Mouse (Mus musculus): ENCODE results near the gene Gm45208.
"Not testable (repeated sequence)": the region's sequence is repeated elsewhere in the genome, so short reads cannot be mapped to it uniquely, and the experiment has no call there.

Gm45208 gene

DNA sequence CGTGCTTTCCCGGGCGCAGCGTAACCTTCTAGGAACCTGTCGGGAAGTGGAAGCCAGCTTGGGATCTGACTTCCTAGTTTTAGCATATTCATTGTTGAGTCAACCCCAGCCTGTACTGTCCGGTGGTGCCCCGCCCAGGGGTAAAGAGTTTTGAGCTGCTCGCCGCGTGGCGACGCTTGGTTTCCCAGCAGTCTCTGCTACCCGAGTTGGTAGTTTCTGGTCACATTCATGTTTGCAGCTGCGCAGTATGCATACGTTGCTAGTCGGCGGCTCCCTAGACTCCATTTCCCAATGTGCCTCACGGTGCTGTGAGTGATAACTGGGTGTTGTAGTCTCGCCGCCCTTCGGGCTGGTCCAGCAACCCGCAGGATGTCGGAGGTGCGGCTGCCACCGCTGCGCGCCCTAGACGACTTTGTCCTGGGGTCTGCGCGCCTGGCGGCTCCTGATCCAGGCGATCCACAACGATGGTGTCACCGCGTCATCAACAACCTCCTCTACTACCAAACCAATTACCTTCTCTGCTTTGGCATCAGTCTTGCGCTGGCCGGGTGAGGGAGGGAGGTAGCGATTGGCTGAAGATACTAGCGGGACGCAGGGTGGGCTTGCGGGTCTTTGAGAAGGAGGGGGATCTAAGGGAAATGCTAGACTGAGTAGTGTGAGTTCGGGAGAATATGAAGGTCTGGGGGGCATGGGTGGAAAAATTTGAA, 6.3 kb downstream of the Gm45208 start, which contains the start of gene Praf2:
Gene Praf2, plus strand, starts transcription at position 225 of the 707 bp plus-strand sequence.
- peak; percentile 85 for DNase-seq

DNA sequence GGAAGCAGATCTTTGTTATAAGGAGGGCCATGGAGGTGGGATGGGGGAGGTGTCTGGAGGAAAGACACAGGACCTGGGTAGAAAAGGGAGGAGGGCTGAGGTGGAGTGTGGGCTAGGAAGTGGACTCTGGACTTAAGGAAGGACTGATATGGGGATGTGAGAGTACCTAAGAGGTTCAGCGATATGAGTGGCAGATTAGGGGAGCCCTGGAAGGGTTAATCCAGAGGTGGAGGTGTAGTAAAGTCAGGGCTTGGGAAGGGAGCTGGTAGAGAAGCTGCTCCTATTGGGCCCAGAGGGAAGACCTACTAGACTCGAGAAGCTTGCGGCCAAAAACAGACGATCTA, 6.8 kb downstream of the Gm45208 start:
- DNase-seq = no peak

DNA sequence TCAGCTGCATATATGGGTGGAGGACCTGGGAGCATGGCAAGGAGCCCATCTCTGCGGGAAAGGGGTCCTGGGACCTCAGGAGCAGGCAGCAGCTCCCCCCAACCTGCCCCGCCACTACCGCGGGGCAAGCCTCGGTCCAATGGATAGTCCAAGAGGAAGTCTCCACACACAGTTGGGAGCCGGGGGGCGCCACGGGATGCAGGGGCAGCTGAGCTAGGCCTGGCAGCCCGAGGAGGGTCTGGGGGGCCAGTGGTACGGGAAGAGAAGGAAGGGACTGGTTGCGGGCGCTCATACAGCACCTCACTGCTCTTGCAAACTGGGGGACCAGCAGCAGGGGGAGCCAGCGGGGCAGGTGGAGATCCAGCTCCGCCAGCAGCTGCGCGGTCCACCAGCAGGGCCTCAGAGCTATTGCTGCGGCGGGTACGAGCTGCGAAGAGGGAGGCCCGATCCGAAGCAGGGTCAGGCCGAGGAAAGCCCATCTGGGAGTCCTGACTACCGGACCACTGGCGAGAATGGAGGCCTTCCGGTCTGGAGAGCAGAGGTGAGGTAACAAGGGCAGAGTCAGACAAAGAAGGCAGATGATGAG, 11.6 kb downstream of the Gm45208 start:
- peak; percentile 58 for DNase-seq

DNA sequence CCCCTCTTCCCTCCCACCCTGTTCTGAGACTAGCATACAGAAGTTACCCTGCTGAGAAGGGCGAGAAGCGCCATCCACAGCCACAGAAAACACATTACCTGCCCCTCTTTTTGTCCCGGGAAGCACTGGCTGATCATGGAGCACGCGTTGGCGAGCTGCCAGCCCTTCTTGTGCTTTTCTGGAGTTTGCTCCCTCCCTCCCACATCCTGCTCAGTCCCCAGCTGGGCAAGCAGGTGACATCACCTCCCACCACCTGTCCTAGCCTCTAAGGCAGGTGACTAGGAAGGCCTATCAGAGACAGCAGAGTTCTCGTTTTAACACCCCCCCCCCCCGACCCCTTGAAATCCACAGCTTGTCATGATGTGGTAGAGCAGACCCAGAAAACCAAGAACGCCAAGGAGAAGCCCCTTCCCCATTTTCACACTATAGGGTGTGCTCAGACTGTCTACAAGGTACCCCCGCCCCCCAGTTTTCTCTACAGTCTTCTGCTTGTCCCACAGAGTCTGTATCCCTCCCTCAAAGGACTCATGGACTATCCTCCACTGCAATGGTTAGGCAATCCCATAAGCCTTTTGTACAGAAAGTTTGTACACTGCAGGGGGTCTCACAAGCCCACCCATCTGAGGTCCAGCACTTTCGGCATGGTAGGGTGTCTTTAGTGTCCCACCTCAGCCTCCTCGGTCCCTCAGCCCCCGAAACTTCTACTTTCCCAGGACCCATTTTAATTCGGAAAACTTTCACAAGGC, 17.5 kb downstream of the Gm45208 start:
- DNase-seq = peak; percentile 90

DNA sequence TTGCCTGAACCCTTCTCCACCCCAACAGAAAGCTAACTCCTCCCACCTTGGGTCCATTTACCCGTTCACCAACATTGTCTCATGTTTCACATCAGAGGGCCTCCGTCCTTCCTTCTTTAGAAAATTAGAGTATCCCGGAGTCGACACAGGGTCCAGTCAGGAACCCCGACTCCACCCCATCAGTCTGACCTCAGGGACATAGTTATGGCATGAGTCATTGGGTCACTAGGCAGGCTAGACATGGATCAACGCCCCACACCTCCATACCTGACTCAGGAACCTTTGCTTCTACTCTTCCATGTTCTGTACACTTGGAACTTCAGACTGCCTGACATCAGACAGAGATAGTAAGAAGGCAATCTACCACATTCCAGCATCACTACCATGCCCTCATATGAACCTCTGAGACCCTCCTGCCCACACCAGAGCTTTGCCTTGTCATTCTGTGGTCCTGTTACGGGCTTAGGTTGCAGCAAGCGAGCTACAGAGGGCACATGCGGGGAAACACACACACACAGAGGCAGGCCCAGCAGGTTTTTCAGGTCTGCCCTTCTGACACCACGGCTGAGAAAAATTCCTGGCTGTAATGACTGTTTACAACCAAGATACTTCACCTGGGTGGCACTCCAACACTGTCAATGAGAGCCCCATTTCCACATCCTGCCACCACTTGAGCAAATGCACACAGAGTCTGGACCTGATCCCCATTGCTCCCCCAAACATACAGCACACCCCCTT, 18.2 kb downstream of the Gm45208 start:
- DNase-seq = peak; percentile 41

DNA sequence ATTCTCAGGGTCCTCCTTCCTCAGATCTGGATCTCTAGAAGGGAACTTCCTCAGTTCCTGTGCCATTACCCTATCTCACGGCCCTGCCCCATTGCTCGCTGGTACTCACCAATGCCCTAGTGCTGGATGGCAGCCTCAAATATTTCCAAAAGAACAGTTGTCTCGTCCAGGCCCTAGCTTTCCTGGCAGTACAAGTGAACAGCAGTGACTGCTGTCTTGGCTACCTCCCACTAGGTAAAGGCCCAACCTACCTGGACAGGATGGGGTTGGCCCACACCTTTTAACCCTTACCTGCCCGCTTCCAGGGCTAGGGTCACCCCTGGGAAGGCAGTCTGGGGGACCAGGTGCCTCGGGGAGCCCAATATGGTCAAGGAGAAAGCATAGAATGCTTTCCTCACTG, 19.1 kb downstream of the Gm45208 start:
- peak; percentile 72 for DNase-seq

DNA sequence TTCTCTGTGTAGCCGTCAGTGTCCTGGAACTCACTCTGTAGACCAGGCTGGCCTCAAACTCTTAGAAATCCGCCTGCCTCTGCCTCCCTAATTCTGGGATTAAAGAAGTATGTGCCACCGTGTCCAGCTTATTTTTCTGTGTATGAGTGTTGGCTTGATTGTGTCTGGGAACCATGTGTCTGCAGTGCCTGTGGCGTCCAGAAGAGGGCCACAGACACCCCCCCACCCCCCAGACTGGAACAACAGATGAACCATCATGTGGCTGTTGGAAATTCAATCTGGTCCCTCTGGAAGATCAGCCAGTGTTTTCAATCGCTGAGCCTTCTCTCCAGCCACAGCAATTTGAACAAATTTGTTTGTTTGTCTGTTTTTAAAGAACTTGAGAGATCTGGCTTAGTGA, 21.4 kb downstream of the Gm45208 start:
- DNase-seq = no peak

DNA sequence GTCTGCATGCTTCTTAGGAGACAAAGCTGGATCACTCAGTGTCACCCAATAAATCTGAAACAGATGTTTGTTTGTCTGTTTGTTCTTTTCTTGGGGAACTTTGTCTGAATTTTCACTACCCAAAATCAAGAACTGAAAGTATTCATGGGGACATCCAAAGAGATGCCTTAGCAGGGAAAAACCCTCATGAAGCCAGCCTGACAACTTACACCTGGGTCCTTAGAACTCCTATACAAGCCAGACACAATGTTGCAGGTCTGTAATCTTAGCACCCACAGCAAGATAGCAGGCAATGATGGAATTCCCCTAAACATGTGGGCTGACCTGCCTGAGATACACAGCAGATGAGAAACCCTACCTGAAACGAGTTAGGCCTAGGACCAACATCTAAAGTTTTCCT, 22.9 kb downstream of the Gm45208 start:
- DNase-seq = no peak

DNA sequence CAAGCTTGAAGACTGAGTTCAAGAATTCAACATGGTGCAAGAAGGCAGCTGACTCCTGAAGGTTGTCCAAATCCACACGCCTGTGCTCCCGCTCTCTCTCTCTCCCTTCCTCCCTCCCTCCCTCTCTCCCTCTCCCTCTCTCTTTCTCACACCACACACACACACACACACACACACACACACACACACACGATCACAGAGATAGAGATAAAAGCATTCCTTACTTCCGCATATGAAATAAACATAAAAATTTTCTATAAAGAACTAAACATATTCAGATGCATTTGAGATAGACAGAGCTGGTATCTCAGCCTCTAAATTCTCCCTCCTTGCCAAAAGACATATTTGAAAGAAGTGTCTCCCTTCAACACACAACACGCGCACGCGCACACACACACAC, 23.4 kb downstream of the Gm45208 start:
- DNase-seq = no peak

DNA sequence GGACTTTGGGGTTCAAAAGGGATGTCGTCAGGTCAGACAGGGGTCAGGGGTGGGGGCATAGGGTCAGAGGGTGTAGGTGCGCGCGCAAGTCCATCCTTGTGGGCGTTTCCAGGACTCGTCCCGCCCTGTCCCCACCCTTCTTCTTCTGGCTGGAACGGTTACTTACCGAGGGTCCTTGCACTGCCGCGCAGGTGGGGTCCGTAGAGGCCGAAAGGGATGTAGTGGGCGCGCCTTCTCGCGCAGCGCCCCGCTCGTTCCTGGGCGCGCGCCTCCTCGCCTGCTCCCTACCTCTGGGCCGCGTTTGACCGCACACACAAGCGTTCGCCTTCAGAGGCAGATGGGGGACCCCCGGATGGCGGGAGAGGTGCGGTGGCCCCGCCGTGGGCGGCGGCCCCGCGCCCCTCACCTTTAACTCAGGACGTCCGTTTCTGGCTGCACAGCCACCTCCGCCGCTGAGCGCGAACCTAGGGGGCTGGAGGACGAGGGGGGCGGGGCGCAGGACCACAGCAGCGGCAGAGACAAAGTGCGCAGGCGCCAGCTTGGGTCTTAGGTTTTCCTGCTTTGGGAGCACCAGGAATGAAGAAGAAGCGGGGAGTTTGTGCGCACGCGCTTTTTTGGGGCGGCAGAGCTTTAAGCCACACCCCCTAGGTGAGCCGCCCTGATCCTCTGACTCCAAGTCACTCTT, 28.5 kb downstream of the Gm45208 start, which contains the start of gene Ccdc120:
Gene Ccdc120, minus strand, starts transcription at position 474 of the 685 bp plus-strand sequence.
- peak; percentile 88 for DNase-seq

DNA sequence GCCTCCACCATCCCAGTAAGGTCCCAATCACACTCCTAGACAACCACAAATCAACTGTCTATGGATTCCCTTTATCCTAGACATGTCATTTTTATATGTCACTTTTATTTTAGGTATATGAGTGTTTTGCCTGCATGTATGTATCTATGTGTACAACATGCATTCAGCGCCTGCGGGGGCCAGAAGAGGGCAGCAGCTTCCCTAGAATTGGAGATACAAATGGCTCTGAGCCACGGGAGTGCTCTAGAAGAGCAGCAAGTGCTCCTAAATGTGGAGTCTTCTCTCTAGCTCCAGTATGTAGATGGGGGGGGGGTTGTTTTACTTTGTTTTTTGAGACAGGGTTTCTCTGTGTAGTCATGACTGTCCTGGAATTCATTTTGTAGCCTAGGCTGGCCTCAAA, 31.6 kb downstream of the Gm45208 start:
- DNase-seq = not testable (repeated sequence)

DNA sequence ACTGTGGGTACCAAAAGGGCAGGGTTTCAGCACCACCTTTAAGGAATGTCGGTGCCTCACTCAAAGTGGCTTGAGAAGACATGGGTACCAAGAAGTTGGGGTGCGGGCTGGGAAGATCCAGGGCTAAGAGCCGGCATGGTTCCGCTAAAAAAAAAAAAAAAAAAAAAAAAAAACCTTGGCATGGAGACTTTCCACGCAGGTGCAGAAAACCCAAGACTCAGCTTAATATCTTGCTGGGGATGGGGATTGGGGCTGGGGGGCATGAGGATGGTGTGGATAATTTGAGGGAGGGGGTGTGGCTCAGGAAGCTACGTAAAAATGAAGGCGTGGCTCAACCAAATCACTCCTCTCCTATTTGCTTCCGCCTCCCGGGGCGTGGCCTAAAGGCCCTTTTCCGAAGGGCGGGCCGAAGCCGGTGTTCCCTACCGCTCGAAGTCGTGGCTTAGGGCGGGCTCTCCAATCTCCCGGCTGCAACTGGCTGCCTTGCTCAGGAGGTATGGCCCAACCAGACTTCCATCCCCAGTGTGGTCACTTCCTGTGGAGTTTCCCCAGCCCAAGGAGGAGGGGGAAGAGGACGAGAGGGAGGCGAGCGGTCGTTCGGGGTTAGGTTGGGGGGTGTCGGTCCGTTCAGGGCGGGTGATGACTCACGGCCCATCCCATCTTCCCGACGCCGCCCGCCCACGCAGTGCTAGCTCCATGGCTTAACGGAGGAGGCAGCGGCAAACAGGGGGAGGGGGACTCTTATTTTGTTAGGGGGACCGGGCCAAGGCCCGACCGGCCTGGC, 40.3 kb downstream of the Gm45208 start, which contains the start of gene Tfe3:
Gene Tfe3, plus strand, starts transcription at position 424 of the 784 bp plus-strand sequence.
- peak; percentile 96 for DNase-seq

DNA sequence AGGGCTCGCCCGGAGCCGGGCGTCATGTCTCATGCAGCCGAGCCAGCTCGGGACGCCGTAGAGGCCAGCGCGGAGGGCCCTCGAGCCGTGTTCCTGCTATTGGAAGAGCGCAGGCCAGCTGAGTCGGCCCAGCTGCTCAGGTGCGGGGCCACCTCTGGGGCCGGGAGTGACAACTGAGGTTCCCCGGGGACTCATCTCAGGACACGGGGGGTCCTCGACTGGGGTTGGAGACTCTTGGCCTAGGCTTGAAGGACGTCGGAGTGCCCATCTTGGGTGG, 40.8 kb downstream of the Gm45208 start:
- no peak for DNase-seq

DNA sequence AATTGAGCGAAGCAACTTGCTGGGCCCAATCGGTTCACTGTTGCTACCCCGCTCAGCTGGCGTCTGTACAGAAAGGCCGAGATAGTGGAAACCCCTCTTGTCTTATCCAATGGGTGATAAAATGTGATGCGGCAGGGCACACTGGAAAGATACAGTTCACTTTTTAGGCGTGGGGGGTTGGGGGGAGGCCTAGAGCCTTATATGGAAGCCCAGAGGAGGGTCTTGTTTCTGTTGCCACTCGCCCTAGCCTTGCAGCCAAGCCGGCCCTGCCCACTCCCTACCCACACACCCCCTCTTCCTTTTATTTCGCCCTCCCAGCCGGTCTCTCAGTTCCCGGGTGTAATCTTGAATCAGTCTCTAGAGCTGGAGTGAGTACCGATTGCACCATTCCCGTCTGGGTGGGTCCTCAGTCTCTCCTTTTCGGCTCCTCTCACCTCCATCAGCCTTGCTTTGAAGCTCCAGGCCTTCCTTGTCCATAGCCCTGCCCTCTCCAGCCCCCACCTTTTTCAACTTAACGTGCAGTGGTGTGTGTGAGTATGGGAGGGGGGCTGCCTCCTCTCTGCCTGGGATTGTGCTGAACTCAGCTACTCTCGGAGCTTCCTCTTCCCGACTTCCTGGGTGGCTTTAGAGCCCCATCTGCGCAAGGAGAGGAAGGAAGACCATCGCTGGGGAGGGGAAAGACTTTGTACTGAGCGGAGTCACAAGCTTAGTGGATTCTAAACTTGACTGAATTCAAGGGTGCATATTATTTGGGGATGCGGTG, 41.8 kb downstream of the Gm45208 start:
- no peak for DNase-seq

DNA sequence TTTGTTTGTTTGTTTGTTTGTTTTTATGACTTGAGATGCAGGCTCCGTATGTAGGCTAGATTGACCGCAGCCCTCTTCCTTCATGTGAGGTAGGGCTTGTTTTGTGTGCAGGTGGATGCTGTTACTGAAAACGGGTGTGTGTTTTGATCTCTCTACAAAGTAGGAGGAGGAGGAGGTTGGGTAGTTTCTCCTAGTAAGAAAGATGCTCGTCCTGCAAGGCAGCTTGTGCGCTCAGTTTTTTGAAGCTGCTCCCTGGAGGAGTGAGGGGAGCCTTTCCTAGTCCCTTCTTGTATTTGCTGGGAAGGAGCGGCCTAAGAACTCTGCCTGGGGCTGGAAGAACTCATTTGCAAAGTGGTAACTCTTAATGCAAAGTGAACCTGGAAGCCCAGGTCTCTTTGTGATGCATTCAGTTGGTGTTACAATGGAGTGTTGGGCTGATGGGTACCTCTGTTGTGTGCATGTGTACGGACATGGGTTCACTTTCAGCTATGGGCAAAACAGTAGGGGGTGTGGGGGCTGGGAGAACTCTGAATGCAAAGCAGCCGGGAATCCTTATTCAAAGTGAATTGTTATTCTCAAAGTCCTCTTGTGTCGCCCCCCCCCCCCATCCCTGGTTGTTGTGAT, 42.7 kb downstream of the Gm45208 start:
- no peak for DNase-seq

DNA sequence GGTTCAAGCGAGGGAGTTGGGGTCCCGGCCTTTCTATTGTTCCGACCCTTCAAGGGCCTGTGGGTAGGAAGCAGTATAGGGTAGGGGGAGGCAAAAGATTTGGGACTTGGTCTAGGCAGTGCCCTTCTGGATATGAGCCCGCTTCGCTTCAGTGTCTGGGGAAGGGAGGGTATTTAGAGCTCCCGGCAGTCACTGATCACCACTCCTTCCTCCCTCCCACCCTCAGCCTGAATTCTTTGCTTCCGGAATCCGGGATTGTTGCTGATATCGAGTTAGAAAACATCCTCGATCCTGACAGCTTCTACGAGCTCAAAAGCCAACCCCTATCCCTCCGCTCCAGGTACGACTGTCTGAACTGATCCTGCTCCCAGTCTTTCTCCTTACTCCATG, 43.2 kb downstream of the Gm45208 start:
- no peak for DNase-seq

DNA sequence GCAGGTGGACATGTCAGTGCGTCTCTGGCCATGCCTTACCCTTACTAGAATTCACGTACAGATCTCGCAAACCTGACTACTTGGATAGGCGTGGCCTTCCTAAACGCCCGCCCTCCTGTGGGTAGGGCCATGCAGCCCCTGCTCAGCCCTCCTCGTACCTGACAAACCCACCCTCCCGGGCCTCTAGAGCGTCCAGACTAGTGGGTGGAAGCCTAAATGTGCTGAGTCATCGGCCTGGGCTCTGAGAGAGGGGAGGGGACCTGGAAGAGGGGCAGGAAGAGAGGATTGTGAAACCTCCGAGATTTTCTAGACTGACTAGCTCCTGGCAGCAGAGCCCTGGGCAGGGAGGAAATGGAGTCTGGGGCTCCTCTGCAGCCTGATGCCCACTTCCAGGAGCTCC, 43.7 kb downstream of the Gm45208 start:
- peak; percentile 37 for DNase-seq

DNA sequence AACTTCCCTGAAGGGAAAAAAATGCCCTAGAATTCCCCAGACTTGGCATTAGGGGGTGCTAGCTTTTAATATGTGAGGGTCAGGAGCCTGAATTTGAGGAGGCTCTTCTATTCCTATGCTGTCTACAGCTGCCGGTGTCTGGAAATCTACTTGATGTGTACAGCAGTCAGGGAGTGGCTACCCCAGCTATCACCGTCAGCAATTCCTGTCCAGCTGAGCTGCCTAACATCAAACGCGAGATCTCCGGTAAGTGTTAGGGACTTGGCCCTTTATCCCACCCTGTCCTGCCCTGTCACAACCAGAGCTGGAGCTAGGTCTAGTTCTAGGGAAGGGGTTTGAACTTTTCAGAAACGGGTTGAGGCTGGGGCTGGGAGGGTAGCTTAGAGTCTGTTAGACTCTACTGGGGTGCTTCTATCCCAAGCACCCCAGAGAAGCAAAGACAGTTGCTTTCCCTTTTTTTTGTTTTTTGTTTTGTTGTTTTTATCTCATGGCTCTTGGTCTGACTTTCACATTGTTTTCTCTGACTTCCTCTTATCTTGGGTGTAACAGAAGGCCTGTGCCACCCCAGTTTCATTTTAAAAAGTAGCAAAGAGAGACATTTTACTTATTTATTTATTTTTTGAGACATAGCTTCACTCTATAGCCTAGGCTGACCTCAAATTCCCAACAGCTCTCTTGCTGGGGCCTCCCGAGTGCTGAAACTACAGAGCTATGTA, 47.4 kb downstream of the Gm45208 start:
- no peak for DNase-seq

DNA sequence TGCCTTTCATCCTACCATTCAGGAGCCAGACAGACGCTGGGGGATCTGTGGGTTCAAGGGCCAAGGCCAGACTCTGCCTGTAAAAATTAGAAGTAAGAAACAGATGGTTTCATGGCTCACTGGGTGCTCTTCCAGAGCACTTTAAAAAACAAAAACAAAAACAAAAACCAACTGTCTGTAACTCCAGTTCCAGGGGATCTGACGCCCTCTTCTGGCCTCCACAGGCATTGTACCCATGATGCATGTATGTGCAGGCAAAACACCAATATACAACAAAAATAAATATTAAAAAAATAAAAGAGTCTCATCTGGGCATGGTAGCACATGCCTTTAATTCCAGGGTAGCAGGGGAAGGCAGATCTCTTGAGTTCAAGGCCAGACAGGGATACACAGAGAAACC, 50.7 kb downstream of the Gm45208 start:
- DNase-seq = no peak
